In genomic region chr17:4874459-4874858, GRCm38 (mm10) we compare ENCODE assay signal across 30 mouse cellular contexts.
DNase-seq lines count a peak whose midpoint lies in the region; ATAC-seq and TF ChIP-seq lines count a peak whose summit lies in the region.
"Had no signal": no experiment of that assay in that cellular context is flagged by ENCODE, and none has a peak within 500 bp of the region (broad histone marks: within the 10 kb centered on the region; RNA-seq: fewer than 3 reads in every experiment).

No protein-coding gene starts in this region.

- H3K9ac ChIP-seq in forebrain, embryonic 11.5 days (ENCODE audit: low read length): no peak overlapping the region
- no peak overlapping the region for H3K9ac ChIP-seq in forebrain, embryonic 12.5 days
- no peak overlapping the region for H3K9ac ChIP-seq in MEL (ENCODE audit: control insufficient read depth, low read depth, low read length, poor library complexity, severe bottlenecking)
- no peak overlapping the region for H3K9ac ChIP-seq in embryonic facial prominence, embryonic 13.5 days
- H3K9ac ChIP-seq: forebrain, postnatal 0 days; heart, embryonic 12.5 days; heart, embryonic 15.5 days; hindbrain, embryonic 13.5 days; intestine, embryonic 15.5 days had no signal

- TF ChIP-seq CTCF in lung, adult 2 months (IDR thresholded peaks at IDR 0.05; ENCODE audit: insufficient read depth, low read length): no peak
- no peak for TF ChIP-seq CTCF in MEL (IDR thresholded peaks at IDR 0.05 in 2 of 3, conservative IDR thresholded peaks at IDR 0.05 in 1 of 3; ENCODE audit: control insufficient read depth in 1 of 3, insufficient read depth in 1 of 3, low read depth in 2 of 3, low read length in 3 of 3, poor library complexity in 1 of 3, severe bottlenecking in 1 of 3)

- no peaks in the 10 kb centered on the region for H3K36me3 ChIP-seq in forebrain, embryonic 11.5 days (ENCODE audit: control insufficient read depth, insufficient read depth, low read length)
- no peaks in the 10 kb centered on the region for H3K36me3 ChIP-seq in forebrain, embryonic 12.5 days (replicated peaks)
- no peaks in the 10 kb centered on the region for H3K36me3 ChIP-seq in MEL (ENCODE audit: control insufficient read depth in 1 of 2, insufficient read depth in 2 of 2, low read length in 2 of 2)
- no peaks in the 10 kb centered on the region for H3K36me3 ChIP-seq in embryonic facial prominence, embryonic 13.5 days
- H3K36me3 ChIP-seq: G1E; heart, embryonic 12.5 days; heart, embryonic 15.5 days; hindbrain, embryonic 10.5 days; hindbrain, embryonic 13.5 days; intestine, embryonic 15.5 days had no signal

- H3K4me1 ChIP-seq in forebrain, embryonic 11.5 days (replicated peaks; ENCODE audit: control insufficient read depth, insufficient read depth, low read length): no peaks in the 10 kb centered on the region
- H3K4me1 ChIP-seq in forebrain, embryonic 12.5 days: no peaks in the 10 kb centered on the region
- H3K4me1 ChIP-seq in lung, adult 2 months (ENCODE audit: control insufficient read depth, insufficient read depth, low read length): no peaks in the 10 kb centered on the region
- H3K4me1 ChIP-seq in MEL (ENCODE audit: control insufficient read depth in 1 of 2, insufficient read depth in 2 of 2, low read length in 2 of 2): no peaks in the 10 kb centered on the region
- H3K4me1 ChIP-seq in embryonic facial prominence, embryonic 13.5 days: peaks cover 12% of the 10 kb centered on the region; the same call in 1 of the 2 replicates
- H3K4me1 ChIP-seq: heart, embryonic 12.5 days; heart, embryonic 15.5 days; hindbrain, embryonic 10.5 days; hindbrain, embryonic 13.5 days; intestine, embryonic 15.5 days had no signal

- no peaks in the 10 kb centered on the region for H3K9me3 ChIP-seq in forebrain, embryonic 11.5 days (ENCODE audit: control insufficient read depth, low read length)
- no peaks in the 10 kb centered on the region for H3K9me3 ChIP-seq in forebrain, embryonic 12.5 days
- no peaks in the 10 kb centered on the region for H3K9me3 ChIP-seq in MEL (replicated peaks; ENCODE audit: insufficient read depth, low read length)
- no peaks in the 10 kb centered on the region for H3K9me3 ChIP-seq in embryonic facial prominence, embryonic 13.5 days
- H3K9me3 ChIP-seq: G1E; heart, embryonic 12.5 days; heart, embryonic 15.5 days; hindbrain, embryonic 10.5 days; hindbrain, embryonic 13.5 days; intestine, embryonic 15.5 days had no signal

- H3K27ac ChIP-seq in forebrain, embryonic 11.5 days (ENCODE audit: low read depth, low read length): no peak overlapping the region
- no peak overlapping the region for H3K27ac ChIP-seq in forebrain, embryonic 12.5 days
- no peak overlapping the region for H3K27ac ChIP-seq in MEL (ENCODE audit: control insufficient read depth, low read depth, low read length)
- no peak overlapping the region for H3K27ac ChIP-seq in embryonic facial prominence, embryonic 13.5 days
- H3K27ac ChIP-seq: gastrocnemius, adult 2 months; heart, embryonic 15.5 days; hindbrain, embryonic 10.5 days; hindbrain, embryonic 13.5 days; intestine, embryonic 15.5 days had no signal

- no peak for ATAC-seq in forebrain, embryonic 11.5 days (replicated peaks; ENCODE audit: low FRiP score)
- ATAC-seq in forebrain, embryonic 12.5 days (ENCODE audit: low FRiP score): no peak
- 0 out of 2 replicates have a peak, but pooled peaks have one; percentile 37 for ATAC-seq in embryonic facial prominence, embryonic 13.5 days (ENCODE audit: insufficient number of reproducible peaks, insufficient read depth, low FRiP score, low TSS enrichment, low read depth)
- ATAC-seq: forebrain, embryonic 14.5 days; forebrain, postnatal 0 days; hindbrain, embryonic 16.5 days; intestine, embryonic 15.5 days had no signal

- H3K4me3 ChIP-seq in forebrain, embryonic 11.5 days (ENCODE audit: low read depth, low read length): no peak overlapping the region
- no peak overlapping the region for H3K4me3 ChIP-seq in forebrain, embryonic 12.5 days (replicated peaks)
- no peak overlapping the region for H3K4me3 ChIP-seq in lung, adult 2 months (replicated peaks; ENCODE audit: extremely low read depth, low read depth, low read length)
- H3K4me3 ChIP-seq in MEL (ENCODE audit: control insufficient read depth in 1 of 2, insufficient read depth in 1 of 2, low read depth in 2 of 2, low read length in 2 of 2): no peak overlapping the region
- no peak overlapping the region for H3K4me3 ChIP-seq in embryonic facial prominence, embryonic 13.5 days
- H3K4me3 ChIP-seq: erythroblast, embryonic 14.5 days; gastrocnemius, adult 2 months; heart, embryonic 12.5 days; heart, embryonic 15.5 days; hindbrain, embryonic 10.5 days; hindbrain, embryonic 13.5 days; intestine, embryonic 15.5 days had no signal

- no peak for TF ChIP-seq RAD21 in MEL (IDR thresholded peaks at IDR 0.05; ENCODE audit: low read depth, low read length)

- no peak for TF ChIP-seq POLR2A in lung, adult 2 months (IDR thresholded peaks at IDR 0.05; ENCODE audit: borderline replicate concordance, extremely low read depth, low read depth, low read length)
- TF ChIP-seq POLR2A in MEL (IDR thresholded peaks at IDR 0.05; ENCODE audit: control insufficient read depth in 1 of 2, insufficient read depth in 1 of 2, low read depth in 1 of 2, low read length in 2 of 2, poor library complexity in 1 of 2): no peak

- TF ChIP-seq EP300 in MEL (IDR thresholded peaks at IDR 0.05; ENCODE audit: low read depth in 1 of 2, low read length in 2 of 2): no peak

- WGBS in forebrain, embryonic 11.5 days: 88% methylated on average over 2 of the region's 2 CpGs
- 88% methylated on average over 2 of the region's 2 CpGs for WGBS in forebrain, embryonic 12.5 days
- WGBS in lung, adult 2 months: 75% methylated on average over 2 of the region's 2 CpGs
- WGBS in embryonic facial prominence, embryonic 13.5 days: 87% methylated on average over 2 of the region's 2 CpGs

- H3K27me3 ChIP-seq in forebrain, embryonic 11.5 days (ENCODE audit: control insufficient read depth, insufficient read depth, low read length): no peaks in the 10 kb centered on the region
- H3K27me3 ChIP-seq in forebrain, embryonic 12.5 days: no peaks in the 10 kb centered on the region
- H3K27me3 ChIP-seq in MEL (ENCODE audit: control insufficient read depth in 1 of 2, insufficient read depth in 2 of 2, low read length in 2 of 2): peaks cover 0 to 13% of the 10 kb centered on the region in 2 experiments
- H3K27me3 ChIP-seq in embryonic facial prominence, embryonic 13.5 days: no peaks in the 10 kb centered on the region
- H3K27me3 ChIP-seq: CH12.LX; heart, embryonic 12.5 days; heart, embryonic 15.5 days; hindbrain, embryonic 13.5 days; intestine, embryonic 15.5 days had no signal

- DNase-seq in forebrain, embryonic 11.5 days (ENCODE audit: low spot score): peak; percentile 7
- DNase-seq in lung, adult 2 months: peak; percentile 0
- DNase-seq in lung, postnatal 25 days (ENCODE audit: low spot score): no peak
- no peak for DNase-seq in MEL (ENCODE audit: low read depth, low spot score)
- DNase-seq in layer of hippocampus, postnatal 14 days (ENCODE audit: low spot score in 2 of 2): no peak
- DNase-seq: adrenal gland, adult 2 months; adrenal gland, postnatal 14 days; B cell, adult 2 months; cerebellum, adult 11 months; cerebellum, adult 2 months; cerebellum, adult 9-11 months; cerebellum, postnatal 25 days; forebrain, postnatal 0 days; gastrocnemius, adult 2 months; gastrocnemius, postnatal 14 days; heart, adult 18-20 months; heart, postnatal 10 days; heart, postnatal 36 days had no signal

- H3K79me2 ChIP-seq in MEL (ENCODE audit: control insufficient read depth, insufficient read depth, low read length, poor library complexity): no peaks in the 10 kb centered on the region

- H3K4me2 ChIP-seq in forebrain, embryonic 11.5 days (ENCODE audit: low read depth, low read length, severe bottlenecking): no peak overlapping the region
- no peak overlapping the region for H3K4me2 ChIP-seq in forebrain, embryonic 12.5 days
- no peak overlapping the region for H3K4me2 ChIP-seq in embryonic facial prominence, embryonic 13.5 days
- H3K4me2 ChIP-seq: heart, embryonic 12.5 days; heart, embryonic 15.5 days; hindbrain, embryonic 13.5 days; intestine, embryonic 15.5 days had no signal

TF ChIP-seq in MEL, 35 proteins besides CTCF, POLR2A, EP300 and RAD21:
- TF ChIP-seq POLR2AphosphoS5 (IDR thresholded peaks at IDR 0.05; ENCODE audit: borderline replicate concordance, low read depth, low read length) (peak; percentile 46; the same call in 1 of the 2 replicates), GABPA (IDR thresholded peaks at IDR 0.05; ENCODE audit: low read depth, low read length) (no peak)

Comparison
In these comparisons a context has a peak if more than half of its experiments do, and no peak if none do; other contexts are left out.
1. DNase-seq: peak in forebrain, embryonic 11.5 days (single experiment) and lung, adult 2 months (single experiment); none in lung, postnatal 25 days (single experiment), MEL (single experiment) and layer of hippocampus, postnatal 14 days (0 of 2).